Mouse (Mus musculus) cerebellum, adult 11-12 months (tissue): ENCODE data around the gene Galr2.
A peak's percentile ranks its signal among the peaks of the same experiment; 100 is the strongest.

ENCODE experiments used
- DNase-seq: peaks from one replicate; pipeline ENCODE4 v3.0.0; 2022

The Galr2 gene

GRCm38 (mm10) chr11:116307762-116308531, 27.2 kb downstream of the Galr2 start:
- DNase-seq, result no peak

GRCm38 (mm10) chr11:116309601-116310000, 28.9 kb downstream of the Galr2 start:
- no peak for DNase-seq

GRCm38 (mm10) chr11:116311169-116311568, 30.4 kb downstream of the Galr2 start:
- no peak for DNase-seq

GRCm38 (mm10) chr11:116312359-116312758, 31.6 kb downstream of the Galr2 start:
- DNase-seq, result no peak

- peak; percentile 67 for DNase-seq
These were observed 38.2 kb downstream of the Galr2 start for GRCm38 (mm10) chr11:116318719-116319659.

- DNase-seq, result no peak
These were observed 46.3 kb downstream of the Galr2 start for GRCm38 (mm10) chr11:116326963-116327603.

GRCm38 (mm10) chr11:116329314-116330210, 48.8 kb downstream of the Galr2 start:
- no peak for DNase-seq

GRCm38 (mm10) chr11:116330211-116330518, 49.4 kb downstream of the Galr2 start:
- no peak for DNase-seq

GRCm38 (mm10) chr11:116332232-116332982, 51.7 kb downstream of the Galr2 start:
- peak; percentile 27 for DNase-seq

GRCm38 (mm10) chr11:116332983-116333270, 52.2 kb downstream of the Galr2 start:
- DNase-seq, result no peak
